Mouse (Mus musculus) G1E (cell line): ENCODE results near the gene Epop. TPM values are rescaled to one million over a fixed set of nuclear protein-coding genes. Genes with fewer than 3 reads are reported as not detected.
A peak's percentile ranks its signal among the peaks of the same experiment; 100 is the strongest.

ENCODE experiments used
- ATAC-seq: 2 replicates; pipeline ENCODE4 v1.8.0; 2016; ENCODE audit warnings: mild to moderate bottlenecking; ENCODE audit not compliant: insufficient number of reproducible peaks, poor library complexity, low FRiP score, severe bottlenecking; ENCODE audit errors: extremely low read depth
- DNase-seq: peaks from one replicate; pipeline ENCODE4 v3.0.0; 2012; ENCODE audit warnings: low spot score
- H3K27me3 ChIP-seq: 2 replicates; pipeline ENCODE4 v1.6.1; 2012; ENCODE audit warnings: mild to moderate bottlenecking, low read length, inconsistent platforms; ENCODE audit not compliant: insufficient read depth
- H3K36me3 ChIP-seq: replicated peaks from 2 replicates; pipeline ENCODE3; 2012; ENCODE audit warnings: mild to moderate bottlenecking, inconsistent platforms
- H3K4me1 ChIP-seq: 2 replicates; pipeline ENCODE4 v1.6.1; 2012; ENCODE audit warnings: low read depth, low read length, inconsistent platforms, mixed read lengths; ENCODE audit not compliant: insufficient read depth
- H3K4me3 ChIP-seq: 2 replicates; pipeline ENCODE4 v1.5.1; 2012; ENCODE audit warnings: low read depth, mild to moderate bottlenecking, inconsistent platforms, low read length, moderate library complexity, mixed read lengths
- H3K9me3 ChIP-seq: replicated peaks from 2 replicates; pipeline ENCODE4 v1.6.1; 2012; ENCODE audit warnings: inconsistent platforms
- CTCF ChIP-seq: IDR thresholded peaks from 2 replicates; pipeline ENCODE4 v1.5.1; 2012; ENCODE audit warnings: low read depth, low read length, inconsistent platforms, mixed read lengths
- GATA1 ChIP-seq: IDR thresholded peaks from 2 replicates; pipeline ENCODE4 v1.6.1; 2012; ENCODE audit warnings: borderline replicate concordance, low read length, inconsistent platforms, mixed read lengths
- GATA2 ChIP-seq: IDR thresholded peaks from 2 replicates; pipeline ENCODE4 v1.6.1; 2012; ENCODE audit warnings: low read depth, low read length, inconsistent platforms, borderline replicate concordance
- POLR2AphosphoS5 ChIP-seq: IDR thresholded peaks from 2 replicates; pipeline ENCODE4 v1.6.1; 2012; ENCODE audit warnings: low read depth, low read length, inconsistent platforms; ENCODE audit not compliant: insufficient replicate concordance
- TAL1 ChIP-seq: conservative IDR thresholded peaks from 2 replicates; pipeline ENCODE4 v1.6.1; 2012; ENCODE audit warnings: low read depth, low read length, inconsistent platforms, mixed read lengths
- polyA plus RNA-seq: library from polyadenylated mRNA; stranded (reverse); fragments of >175 nt; gene quantifications from 2 replicates; pipeline ENCODE4 v1.2.3, GENCODE M21; 2012
- total RNA-seq, 2 experiments: library from RNA; stranded (forward) in 1 of 2; stranded (reverse) in 1 of 2; fragments of 200-1000 nt in 1 of 2; fragments of >200 nt in 1 of 2; fragmentation: Nextera tagmentation in 1 of 2; gene quantifications; 2 replicates each; pipeline ENCODE4 v1.2.3; 2014 to 2017

The Epop gene
- total and polyA plus RNA-seq, 3 experiments = 2.6 to 60.9 (median 2.7) TPM

DNA sequence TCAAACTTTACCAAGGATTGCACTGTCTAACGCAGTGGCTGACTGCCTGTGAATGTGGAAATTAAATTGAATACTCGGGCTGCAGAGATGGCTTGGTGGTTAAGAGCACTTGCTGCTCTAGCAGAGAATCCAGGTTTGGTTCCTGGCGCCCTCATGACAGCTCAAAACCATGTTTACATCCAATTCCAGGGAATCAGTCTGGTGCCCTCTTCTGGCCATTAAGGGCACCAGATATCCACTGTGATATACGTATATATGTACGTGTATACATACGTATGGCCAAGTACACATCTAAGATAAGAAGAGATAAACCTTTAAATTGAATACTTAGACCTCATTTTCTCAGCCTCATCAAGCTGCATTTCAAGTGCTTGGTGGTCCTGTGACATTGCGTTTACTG is 36.7 kb upstream of the Epop start:
- DNase-seq (no peak), ATAC-seq (no peak)
- Histone ChIP-seq H3K4me1 (peaks cover 41% of the 10 kb centered on the region), H3K4me3 (no peak overlapping the region), H3K27me3 (peaks cover 51% of the 10 kb centered on the region), H3K36me3 (peaks cover 60% of the 10 kb centered on the region), H3K9me3 (0 out of 2 replicates have a peak, but pooled peaks cover 2% of the 10 kb centered on the region)
- no peak for TF ChIP-seq GATA2
- no peak for TF ChIP-seq TAL1
- TF ChIP-seq CTCF = no peak
- no peak for TF ChIP-seq GATA1
- TF ChIP-seq POLR2AphosphoS5 = no peak

DNA sequence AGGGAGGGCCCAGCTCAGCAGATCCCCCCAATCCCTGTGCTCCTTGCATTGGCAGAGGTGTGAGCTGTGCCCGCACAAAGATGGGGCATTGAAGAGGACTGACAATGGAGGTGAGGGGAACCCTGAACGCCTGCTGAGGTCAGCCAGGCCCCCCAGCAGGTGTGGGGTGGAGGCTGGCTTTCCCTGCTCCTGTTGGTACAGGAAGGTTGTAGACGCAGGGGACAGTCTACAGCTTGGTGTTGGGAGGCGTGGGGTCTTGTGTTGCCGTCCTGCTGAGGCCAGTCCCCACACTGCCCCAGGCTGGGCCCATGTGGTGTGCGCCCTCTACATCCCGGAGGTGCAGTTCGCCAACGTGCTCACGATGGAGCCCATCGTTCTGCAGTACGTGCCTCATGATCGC is 35.9 kb upstream of the Epop start:
- no peak for ATAC-seq
- no peak for DNase-seq
- TF ChIP-seq GATA1 = no peak
- no peak for TF ChIP-seq POLR2AphosphoS5
- TF ChIP-seq TAL1 = no peak
- no peak for TF ChIP-seq GATA2
- no peak for TF ChIP-seq CTCF
- H3K4me3 ChIP-seq = no peak overlapping the region
- peaks cover 49% of the 10 kb centered on the region for H3K4me1 ChIP-seq
- peaks cover 52% of the 10 kb centered on the region for H3K36me3 ChIP-seq
- H3K27me3 ChIP-seq = peaks cover 59% of the 10 kb centered on the region
- 0 out of 2 replicates have a peak, but pooled peaks cover 2% of the 10 kb centered on the region for H3K9me3 ChIP-seq

DNA sequence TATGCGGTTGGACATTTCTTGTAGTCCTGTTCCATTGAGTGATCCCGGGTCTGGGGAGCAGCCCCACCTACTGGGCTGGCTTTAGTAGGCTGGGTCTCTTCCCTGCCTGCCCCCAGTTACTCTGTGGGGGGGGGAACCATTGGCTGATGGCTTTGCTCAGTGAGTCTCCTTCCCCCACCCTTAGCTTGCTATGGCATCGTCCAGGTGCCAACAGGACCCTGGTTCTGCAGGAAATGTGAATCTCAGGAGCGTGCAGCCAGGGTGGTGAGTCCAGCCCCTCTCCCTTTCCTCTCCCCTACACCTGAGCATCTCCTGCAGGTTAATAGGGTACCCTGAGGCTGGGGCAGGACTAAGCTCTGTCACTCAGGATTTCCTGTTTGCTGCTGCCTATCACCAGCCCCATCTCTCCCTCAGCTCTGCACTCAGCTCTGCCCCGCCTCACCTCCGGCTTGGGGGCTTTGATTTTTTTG is 35.3 kb upstream of the Epop start:
- H3K27me3 ChIP-seq = peaks cover 63% of the 10 kb centered on the region
- ATAC-seq (no peak), DNase-seq (no peak)
- H3K4me1 ChIP-seq = peaks cover 45% of the 10 kb centered on the region
- no peak overlapping the region for H3K4me3 ChIP-seq
- H3K9me3 ChIP-seq = 0 out of 2 replicates have a peak, but pooled peaks cover 2% of the 10 kb centered on the region
- peaks cover 45% of the 10 kb centered on the region for H3K36me3 ChIP-seq
- TF ChIP-seq CTCF = no peak
- TF ChIP-seq POLR2AphosphoS5 = no peak
- TF ChIP-seq TAL1 = no peak
- no peak for TF ChIP-seq GATA2
- TF ChIP-seq GATA1 = no peak

DNA sequence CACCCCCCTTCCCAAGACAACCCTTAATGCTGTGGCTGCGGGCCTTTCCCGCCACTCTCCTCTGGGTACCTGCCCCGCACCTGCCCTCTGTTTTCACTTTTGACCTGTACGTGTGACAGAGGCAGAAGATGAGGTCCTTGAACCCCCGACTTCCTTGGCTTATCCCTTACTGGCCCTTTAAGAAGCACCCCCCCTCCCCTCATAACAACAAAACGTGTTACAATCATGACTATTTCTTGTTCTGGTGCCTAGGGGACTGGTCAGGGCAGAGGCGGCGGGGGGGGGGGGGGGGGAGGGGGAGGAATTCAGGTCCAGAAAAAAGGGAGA is 34.8 kb upstream of the Epop start:
- Histone ChIP-seq H3K4me1 (peaks cover 46% of the 10 kb centered on the region), H3K9me3 (0 out of 2 replicates have a peak, but pooled peaks cover 2% of the 10 kb centered on the region), H3K4me3 (peak overlapping the region; percentile 71), H3K27me3 (peaks cover 66% of the 10 kb centered on the region), H3K36me3 (peaks cover 40% of the 10 kb centered on the region)
- no peak for ATAC-seq
- no peak for TF ChIP-seq GATA1
- no peak for TF ChIP-seq CTCF
- no peak for TF ChIP-seq GATA2
- no peak for TF ChIP-seq POLR2AphosphoS5
- TF ChIP-seq TAL1 = no peak
- DNase-seq = no peak

DNA sequence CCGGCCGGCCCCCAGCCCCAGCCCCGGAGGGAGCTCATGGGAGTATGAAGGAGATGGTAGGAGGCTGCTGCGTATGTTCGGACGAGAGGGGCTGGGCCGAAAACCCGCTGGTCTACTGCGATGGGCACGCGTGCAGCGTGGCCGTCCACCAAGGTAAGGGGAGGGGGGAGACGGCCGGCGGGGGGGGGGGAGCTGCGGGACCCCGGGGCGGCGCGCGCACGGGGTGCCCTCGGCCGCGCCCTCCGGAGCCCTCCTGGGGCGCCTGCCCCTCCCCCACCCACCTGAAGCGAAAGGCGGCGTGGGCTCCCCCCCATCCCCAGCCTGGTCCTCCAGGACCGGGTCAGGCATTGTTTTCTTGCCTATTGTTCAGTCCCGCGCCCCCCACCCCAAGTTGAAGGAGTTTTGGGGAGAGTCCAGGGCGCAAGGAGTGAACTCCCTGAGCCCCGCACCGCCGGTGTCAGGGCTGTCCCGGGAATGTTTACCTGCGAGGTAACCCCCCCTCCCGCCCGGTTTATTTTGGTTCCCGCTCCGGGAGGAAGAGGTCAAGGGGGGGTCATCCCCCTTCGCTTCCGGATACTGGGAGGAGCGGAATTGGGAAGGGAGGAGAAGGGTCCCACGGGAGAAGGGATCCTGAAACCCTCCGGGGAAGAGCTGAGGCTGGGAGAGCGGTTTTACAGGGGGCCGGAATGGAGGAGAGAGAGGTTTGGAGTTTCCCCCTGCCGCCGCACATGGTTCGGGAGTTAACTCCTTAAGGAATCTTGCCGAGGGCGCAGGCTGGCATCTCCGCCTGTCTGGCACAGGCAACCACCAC is 34.2 kb upstream of the Epop start:
- peaks cover 52% of the 10 kb centered on the region for H3K4me1 ChIP-seq
- no peak for ATAC-seq
- DNase-seq = peak; percentile 42
- TF ChIP-seq GATA1 (no peak), TAL1 (no peak), CTCF (no peak), POLR2AphosphoS5 (no peak), GATA2 (no peak)
- H3K4me3 ChIP-seq = peak overlapping the region; percentile 71
- 0 out of 2 replicates have a peak, but pooled peaks cover 2% of the 10 kb centered on the region for H3K9me3 ChIP-seq
- peaks cover 37% of the 10 kb centered on the region for H3K36me3 ChIP-seq
- H3K27me3 ChIP-seq = peaks cover 67% of the 10 kb centered on the region

DNA sequence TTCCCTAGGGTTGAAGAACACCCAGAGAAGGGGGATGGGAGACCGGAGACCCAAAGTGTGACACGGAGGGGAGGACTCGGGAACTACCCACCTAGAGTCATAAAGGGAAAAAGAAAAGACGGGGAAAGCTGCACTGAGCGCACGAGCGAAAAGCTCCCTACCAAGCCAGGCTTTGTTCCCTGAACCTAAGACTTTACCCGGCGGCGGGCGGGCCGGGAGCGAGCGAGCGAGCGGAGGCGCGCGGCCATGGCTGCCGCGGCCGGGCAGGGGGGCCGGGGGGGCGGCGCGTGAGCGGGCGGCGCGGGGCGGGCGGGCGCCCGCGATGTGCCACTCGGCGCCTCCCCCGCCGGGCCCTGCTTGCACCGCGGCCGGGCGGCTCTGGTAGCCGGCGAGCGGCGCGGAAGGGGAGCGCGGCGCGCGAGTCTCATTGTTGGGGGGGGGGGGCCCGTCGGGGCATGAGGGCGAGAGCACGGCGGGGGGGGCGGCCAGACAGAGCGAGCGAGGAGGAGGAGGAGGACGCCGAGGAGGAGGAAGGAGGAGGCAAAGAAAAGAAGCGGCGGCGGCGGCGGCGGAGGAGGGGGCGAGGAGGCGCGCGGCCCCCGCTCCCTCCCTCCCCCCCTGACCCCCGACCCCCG is 33.5 kb upstream of the Epop start, which contains the start of gene Mllt6:
Gene Mllt6 (plus strand): TSS at position 522 of the 635 bp plus-strand sequence.
- H3K36me3 ChIP-seq = peaks cover 31% of the 10 kb centered on the region
- ATAC-seq = no peak
- peak; percentile 70 for DNase-seq
- peak within 1 kb of the TSS; percentile 71 for H3K4me3 ChIP-seq
- TF ChIP-seq GATA1 = no peak
- TF ChIP-seq TAL1 = no peak
- TF ChIP-seq GATA2 = no peak
- TF ChIP-seq CTCF = no peak
- no peak for TF ChIP-seq POLR2AphosphoS5
- H3K9me3 ChIP-seq = 0 out of 2 replicates have a peak, but pooled peaks cover 2% of the 10 kb centered on the region
- peaks cover 53% of the 10 kb centered on the region for H3K4me1 ChIP-seq
- peaks cover 65% of the 10 kb centered on the region for H3K27me3 ChIP-seq
